ENCODE assay signal across 19 mouse cellular contexts in genomic region chr1:193965278-193965677, GRCm38 (mm10).
"Had no signal": no experiment of that assay in that cellular context is flagged by ENCODE, and none has a peak within 500 bp of the region (broad histone marks: within the 10 kb centered on the region; RNA-seq: fewer than 3 reads in every experiment).

No protein-coding gene starts in this region.

- H3K27ac ChIP-seq: lung, embryonic 15.5 days; midbrain, embryonic 10.5 days; midbrain, embryonic 12.5 days; neural tube, embryonic 13.5 days; neural tube, embryonic 15.5 days had no signal

- H3K4me2 ChIP-seq: lung, embryonic 15.5 days; midbrain, embryonic 12.5 days; neural tube, embryonic 13.5 days; neural tube, embryonic 15.5 days had no signal

- DNase-seq: lung, adult 2 months; lung, postnatal 4 days; midbrain, embryonic 14.5 days; retina, postnatal 1 day; right cerebral cortex, adult 18-20 months; right cerebral cortex, postnatal 25 days; right cerebral cortex, postnatal 4 days; spleen, adult 18-20 months; thymus, adult 18-20 months; thymus, postnatal 14 days; thymus, postnatal 36 days had no signal

- H3K4me1 ChIP-seq: midbrain, embryonic 10.5 days; midbrain, embryonic 12.5 days had no signal

- H3K9ac ChIP-seq: lung, embryonic 15.5 days; midbrain, embryonic 12.5 days; neural tube, embryonic 13.5 days; neural tube, embryonic 15.5 days had no signal

- H3K36me3 ChIP-seq: lung, embryonic 15.5 days; midbrain, embryonic 10.5 days; midbrain, embryonic 12.5 days; neural tube, embryonic 13.5 days; neural tube, embryonic 15.5 days had no signal

- H3K27me3 ChIP-seq: lung, embryonic 15.5 days; midbrain, embryonic 12.5 days; neural tube, embryonic 13.5 days; neural tube, embryonic 15.5 days had no signal

- ATAC-seq: lung, postnatal 0 days; midbrain, embryonic 16.5 days had no signal

- H3K4me3 ChIP-seq: lung, embryonic 15.5 days; midbrain, embryonic 10.5 days; midbrain, embryonic 12.5 days; myocyte; neural tube, embryonic 13.5 days; neural tube, embryonic 15.5 days had no signal

- H3K9me3 ChIP-seq: lung, embryonic 15.5 days; midbrain, embryonic 10.5 days; midbrain, embryonic 12.5 days; neural tube, embryonic 13.5 days; neural tube, embryonic 15.5 days had no signal
